Mouse (Mus musculus): ENCODE measurements around the gene Bloc1s5.

GRCm38 (mm10) chr13:38573281-38573680 lies 61.6 kb downstream of the Bloc1s5 start:
- TF ChIP-seq CTCF (IDR thresholded peaks at IDR 0.05; ENCODE audit: low read depth, low read length) (no peak), POLR2A (IDR thresholded peaks at IDR 0.05; ENCODE audit: borderline replicate concordance, low read depth, low read length) (no peak)

Measured in bone marrow macrophage, adult 2 months (primary cell).